Mouse (Mus musculus) spleen, adult 2 months (tissue): ENCODE results near the gene Cpt1c. TPM values are rescaled to one million over a fixed set of nuclear protein-coding genes. Genes with fewer than 3 reads are reported as not detected.

Experiments
- DNase-seq, 2 experiments: peaks; one replicate each; pipeline versions ENCODE4 v3.0.0 to v3.0.0-alpha.2; 2012 to 2021; ENCODE audit warnings: low spot score in 2 of 2, low read depth in 1 of 2
- H3K27ac ChIP-seq: fragments of 200-500 bp; 2 replicates; pipeline ENCODE4 v1.5.1; 2012; ENCODE audit warnings: low read length, inconsistent platforms; ENCODE audit not compliant: insufficient read depth
- H3K27me3 ChIP-seq: fragments of 200-500 bp; 2 replicates; pipeline ENCODE4 v1.6.1; 2012; ENCODE audit warnings: mild to moderate bottlenecking, moderate library complexity, low read length, inconsistent platforms; ENCODE audit not compliant: control insufficient read depth, insufficient read depth
- H3K36me3 ChIP-seq: fragments of 200-500 bp; 2 replicates; pipeline ENCODE4 v1.6.1; 2012; ENCODE audit warnings: mild to moderate bottlenecking, low read length, inconsistent platforms; ENCODE audit not compliant: control insufficient read depth, insufficient read depth
- H3K4me1 ChIP-seq: fragments of 200-500 bp; 2 replicates; pipeline ENCODE4 v1.6.1; 2011; ENCODE audit warnings: inconsistent platforms; ENCODE audit not compliant: control insufficient read depth, insufficient read depth, insufficient read length
- H3K4me3 ChIP-seq: fragments of 200-500 bp; 2 replicates; pipeline ENCODE4 v1.5.1; 2011; ENCODE audit warnings: mild to moderate bottlenecking, inconsistent platforms; ENCODE audit not compliant: insufficient read depth, insufficient read length; ENCODE audit errors: extremely low read depth
- CTCF ChIP-seq: fragments of 200-500 bp; IDR thresholded peaks from 2 replicates; pipeline ENCODE4 v1.5.1; 2011; ENCODE audit warnings: mild to moderate bottlenecking, inconsistent platforms; ENCODE audit not compliant: insufficient read depth, insufficient read length, insufficient replicate concordance; ENCODE audit errors: extremely low read depth
- POLR2A ChIP-seq: fragments of 200-500 bp; IDR thresholded peaks from 2 replicates; pipeline ENCODE4 v1.6.1; 2011; ENCODE audit warnings: low read depth, low read length, inconsistent platforms
- WGBS: fragments of 180-500 bp; shearing (Covaris S2); methylation state at CpG from one replicate; pipeline ENCODE4 v1.1.7; 2018; 5-methylcytosine and 5-hydroxymethylcytosine counted together
- polyA plus RNA-seq: library from polyadenylated mRNA; depleted of rRNA; stranded (reverse); fragments of >200 nt; gene quantifications from 2 replicates; pipeline ENCODE4 v1.2.3, GENCODE M21; 2012

Cpt1c gene
- polyA plus RNA-seq, 1 experiment, result 6.1 TPM

GRCm38 (mm10) chr7:44999753-45000152 lies 25.1 kb upstream of the Cpt1c start:
- Histone ChIP-seq H3K36me3 (peaks cover 36% of the 10 kb centered on the region), H3K27ac (no peak overlapping the region), H3K4me3 (no peak overlapping the region), H3K4me1 (peaks cover 17% of the 10 kb centered on the region; the same call in 1 of the 2 replicates), H3K27me3 (no peaks in the 10 kb centered on the region)
- 89% methylated on average over 11 of the region's 11 CpGs for WGBS
- TF ChIP-seq POLR2A, result no peak
- TF ChIP-seq CTCF, result no peak
- no peak for DNase-seq

GRCm38 (mm10) chr7:44998501-44998955 lies 23.9 kb upstream of the Cpt1c start, which contains the start of gene Bcl2l12:
TSS of gene Bcl2l12 (minus strand) at chr7:44998712.
- H3K27me3 ChIP-seq, result no peaks in the 10 kb centered on the region
- H3K4me1 ChIP-seq, result peaks cover 17% of the 10 kb centered on the region; the same call in 1 of the 2 replicates
- peaks cover 35% of the 10 kb centered on the region for H3K36me3 ChIP-seq
- no peak for DNase-seq
- under 1% methylated on average over 18 of the region's 18 CpGs for WGBS
- peak within 1 kb of the TSS; percentile 82 for H3K27ac ChIP-seq
- H3K4me3 ChIP-seq, result peak within 1 kb of the TSS; percentile 75
- no peak for TF ChIP-seq POLR2A
- no peak for TF ChIP-seq CTCF

GRCm38 (mm10) chr7:44997940-44998428 lies 23.3 kb upstream of the Cpt1c start:
- DNase-seq, result no peak
- H3K27ac ChIP-seq, result peak overlapping the region; percentile 82
- no peak for TF ChIP-seq CTCF
- TF ChIP-seq POLR2A, result no peak
- H3K4me3 ChIP-seq, result peak overlapping the region; percentile 75
- peaks cover 30% of the 10 kb centered on the region for H3K36me3 ChIP-seq
- H3K27me3 ChIP-seq, result no peaks in the 10 kb centered on the region
- WGBS, result 1% methylated on average over 15 of the region's 15 CpGs
- peaks cover 17% of the 10 kb centered on the region; the same call in 1 of the 2 replicates for H3K4me1 ChIP-seq

GRCm38 (mm10) chr7:44997231-44997939 lies 22.7 kb upstream of the Cpt1c start, which contains the start of gene Irf3:
TSS of gene Irf3 (plus strand) at chr7:44997648.
- DNase-seq, result peak; percentile 96 to 97
- Histone ChIP-seq H3K36me3 (peaks cover 30% of the 10 kb centered on the region), H3K27ac (peak within 1 kb of the TSS; percentile 90), H3K4me3 (peak within 1 kb of the TSS; percentile 92), H3K4me1 (peaks cover 17% of the 10 kb centered on the region; the same call in 1 of the 2 replicates), H3K27me3 (no peaks in the 10 kb centered on the region)
- WGBS, result under 1% methylated on average over 43 of the region's 43 CpGs
- TF ChIP-seq CTCF (no peak), POLR2A (peak; percentile 91)

- Histone ChIP-seq H3K36me3 (peaks cover 28% of the 10 kb centered on the region), H3K4me3 (peak overlapping the region; percentile 92), H3K27ac (peak overlapping the region; percentile 5; the same call in 1 of the 2 replicates), H3K4me1 (peaks cover 17% of the 10 kb centered on the region; the same call in 1 of the 2 replicates), H3K27me3 (no peaks in the 10 kb centered on the region)
- TF ChIP-seq CTCF (no peak), POLR2A (no peak)
- no peak for DNase-seq
- 9% methylated on average over 10 of the region's 10 CpGs for WGBS
Observed at GRCm38 (mm10) chr7:44996672-44997071, 22.0 kb upstream of the Cpt1c start.

- H3K27ac ChIP-seq, result peak overlapping the region; percentile 81
- peaks cover 2% of the 10 kb centered on the region; the same call in 1 of the 2 replicates for H3K4me1 ChIP-seq
- H3K4me3 ChIP-seq, result peak overlapping the region; percentile 70
- H3K36me3 ChIP-seq, result peaks cover 6% of the 10 kb centered on the region
- no peaks in the 10 kb centered on the region for H3K27me3 ChIP-seq
- WGBS, result 1% methylated on average over 29 of the region's 29 CpGs
- TF ChIP-seq CTCF, result no peak
- no peak; the same call in 1 of the 2 replicates for TF ChIP-seq POLR2A
- no peak for DNase-seq
Observed at GRCm38 (mm10) chr7:44986879-44987718, 12.4 kb upstream of the Cpt1c start.
